Mouse (Mus musculus) adrenal gland, adult 8-10 months (tissue): ENCODE measurements around the gene Batf2. TPM values are rescaled to one million over a fixed set of nuclear protein-coding genes. Genes with fewer than 3 reads are reported as not detected.
A peak's percentile ranks its signal among the peaks of the same experiment; 100 is the strongest.
"Not testable (repeated sequence)": the region's sequence is repeated elsewhere in the genome, so short reads cannot be mapped to it uniquely, and the experiment has no call there.

ENCODE experiments used
- DNase-seq: peaks from one replicate; pipeline ENCODE4 v3.0.0; 2022
- total RNA-seq, 4 experiments: library from RNA; stranded (reverse); gene quantifications; 2 replicates each; pipeline ENCODE4 v1.2.4; 2022

Gene Batf2
- total RNA-seq, 4 experiments from 2014 or later: 1.4 to 3.5 (median 2.7) TPM

DNA sequence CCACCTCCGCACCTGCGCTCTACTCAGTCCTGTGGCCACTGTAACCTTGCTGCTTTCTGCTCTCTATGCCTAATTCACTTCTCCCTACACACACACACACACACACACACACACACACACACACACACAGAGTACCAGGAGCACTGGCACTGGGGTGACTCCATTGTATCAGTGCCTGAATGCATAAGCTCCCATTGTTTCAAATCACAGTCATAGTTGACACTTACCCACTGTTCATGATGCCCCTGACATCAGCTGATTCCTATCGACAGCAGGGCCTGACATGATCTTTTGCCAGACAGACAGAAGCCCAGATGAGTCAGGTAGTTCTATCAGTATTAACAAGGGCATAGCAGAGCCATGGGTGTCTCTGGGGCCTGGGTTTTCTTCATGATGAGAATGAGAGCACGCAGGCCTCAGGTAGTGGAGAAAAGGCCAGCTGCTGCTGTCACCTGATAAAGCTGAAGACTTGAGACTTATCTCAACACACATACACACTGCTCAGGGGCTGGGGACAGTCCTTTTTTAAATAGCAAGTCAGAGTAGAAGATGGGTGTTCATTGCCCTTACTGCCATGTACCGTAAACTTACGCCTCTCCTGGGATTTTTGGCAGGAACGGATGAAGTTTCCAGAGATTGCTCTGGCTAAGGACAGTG lies 8.5 kb upstream of the Batf2 start:
- DNase-seq: no peak

DNA sequence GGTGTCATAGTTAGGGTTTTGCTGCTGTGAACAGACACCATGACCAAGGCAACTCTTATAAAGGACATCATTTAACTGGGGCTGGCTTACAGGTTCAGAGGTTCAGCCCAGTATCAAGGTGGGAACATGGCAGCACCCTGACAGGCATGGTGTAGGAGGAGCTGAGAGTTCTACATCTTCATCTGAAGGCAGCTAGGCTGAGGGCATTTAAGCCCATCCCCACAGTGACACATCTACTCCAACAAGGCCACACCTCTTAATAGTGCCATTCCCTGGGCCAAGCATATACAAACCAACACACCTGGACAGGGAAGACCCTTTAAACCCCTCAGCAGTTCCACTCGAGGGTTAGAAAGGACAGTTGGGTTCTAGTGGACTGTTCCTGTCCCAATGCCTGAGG lies 7.6 kb upstream of the Batf2 start:
- DNase-seq: not testable (repeated sequence)

DNA sequence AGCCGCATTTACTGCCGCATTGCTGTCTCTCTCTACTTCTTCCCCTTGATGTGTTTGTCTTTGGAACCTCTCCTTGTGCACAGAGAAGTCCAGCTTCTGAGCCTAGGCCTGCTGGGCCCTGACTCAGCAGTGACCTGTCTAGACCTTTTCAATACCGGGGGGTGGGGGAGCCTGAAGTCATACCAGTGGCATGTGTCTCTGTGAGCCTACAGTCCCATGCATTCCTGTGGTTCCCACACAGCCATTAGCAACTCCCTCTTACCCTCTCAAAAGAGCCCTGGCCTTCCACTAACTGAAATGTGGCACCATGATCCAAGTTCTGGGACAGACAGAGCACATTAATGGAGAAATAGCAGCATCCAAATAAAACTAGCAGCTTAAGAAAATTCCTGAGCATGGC lies 4.4 kb upstream of the Batf2 start:
- DNase-seq: no peak

DNA sequence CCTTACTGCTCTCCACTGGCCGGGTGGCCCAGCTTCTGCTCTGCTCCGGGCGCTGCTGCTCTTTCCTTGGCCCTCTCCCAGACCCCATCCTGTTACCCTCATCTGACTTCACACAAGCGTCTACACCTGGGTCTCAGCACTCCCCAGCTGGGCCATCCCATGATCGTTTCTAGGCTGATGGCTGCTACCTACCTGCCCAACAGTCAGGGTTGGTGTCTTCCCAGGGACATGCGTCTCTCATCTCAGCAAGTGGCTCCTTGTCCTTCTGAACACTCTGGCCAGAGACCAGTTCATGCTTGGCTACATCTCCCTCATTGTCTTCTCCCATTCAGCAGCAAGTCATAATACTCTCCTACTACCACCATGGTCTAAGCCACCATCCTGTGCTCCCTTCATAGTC lies 1.1 kb upstream of the Batf2 start:
- DNase-seq: no peak

DNA sequence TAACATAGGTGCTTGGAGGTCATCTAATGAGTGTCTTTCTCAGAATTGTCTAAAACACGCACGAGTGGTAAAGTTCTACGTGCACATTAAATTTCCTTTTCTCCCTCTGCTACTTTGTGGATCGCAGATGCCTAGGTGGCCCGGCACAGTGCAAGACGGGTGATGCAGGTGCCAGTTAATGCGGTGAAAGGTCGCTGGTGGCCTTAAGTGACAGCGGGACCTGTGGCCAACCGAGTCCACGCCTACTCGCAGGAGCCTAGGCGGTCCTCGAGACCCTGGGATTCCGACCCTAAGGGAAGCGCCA lies 457 bp upstream of the Batf2 start:
- no peak for DNase-seq

DNA sequence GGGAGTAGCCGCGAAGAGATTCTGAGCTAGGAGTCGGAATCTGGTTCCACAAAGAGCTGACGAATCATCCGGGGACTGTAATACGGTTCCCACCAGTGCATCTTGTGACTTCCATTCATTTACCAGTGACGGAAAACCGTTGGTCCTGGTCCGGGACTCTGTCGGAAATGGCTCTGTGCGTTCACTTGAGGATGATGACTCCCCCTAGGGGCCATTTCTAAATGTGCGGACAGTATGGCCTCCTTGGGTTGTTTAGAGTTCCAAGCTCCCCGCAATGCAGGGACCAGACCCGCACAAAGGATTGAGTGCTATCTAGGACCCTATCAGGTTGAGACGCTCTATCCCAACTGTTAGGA lies 589 bp downstream of the Batf2 start, which contains the start of gene Arl2:
Gene Arl2, minus strand, starts transcription at position 155 of the 356 bp plus-strand sequence.
- DNase-seq: peak; percentile 66

DNA sequence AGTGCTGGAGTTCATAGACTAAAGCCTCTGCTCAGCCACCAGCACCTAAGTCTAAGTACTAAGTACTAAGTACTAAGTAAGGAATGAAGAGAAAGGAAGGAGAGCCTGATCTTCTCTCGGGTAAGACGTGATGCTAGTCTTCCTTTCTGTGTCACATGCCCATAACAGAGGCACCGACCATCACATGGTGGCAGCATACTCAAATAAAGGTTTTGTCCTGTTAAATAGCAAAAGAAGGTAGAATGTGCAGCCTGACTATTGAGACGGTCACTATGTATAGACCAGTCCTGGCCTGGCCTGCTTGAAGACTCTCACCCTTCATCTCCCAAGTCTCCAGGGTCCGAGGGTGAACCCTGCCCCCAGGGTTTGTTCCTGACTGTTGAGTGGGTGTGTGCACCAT lies 4.1 kb downstream of the Batf2 start:
- no peak for DNase-seq

DNA sequence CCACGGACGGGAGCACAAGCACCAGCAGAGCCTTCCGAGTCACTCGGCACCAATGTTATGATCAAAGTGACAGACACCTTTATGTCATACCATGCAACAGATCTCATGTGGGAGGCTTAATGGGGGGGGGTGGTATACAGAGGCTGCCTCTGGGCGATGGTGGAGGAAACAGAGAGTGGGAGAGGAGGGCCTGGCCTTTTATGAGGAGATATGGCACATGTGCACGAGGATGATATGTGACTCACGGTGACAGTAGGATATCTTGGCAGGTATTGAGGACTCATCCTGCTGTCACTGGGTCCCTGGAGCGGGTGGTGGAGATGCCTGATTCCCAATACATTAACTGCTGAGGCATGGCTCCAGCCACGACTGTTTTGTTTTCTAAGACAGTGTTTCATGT lies 14.4 kb downstream of the Batf2 start:
- no peak for DNase-seq

DNA sequence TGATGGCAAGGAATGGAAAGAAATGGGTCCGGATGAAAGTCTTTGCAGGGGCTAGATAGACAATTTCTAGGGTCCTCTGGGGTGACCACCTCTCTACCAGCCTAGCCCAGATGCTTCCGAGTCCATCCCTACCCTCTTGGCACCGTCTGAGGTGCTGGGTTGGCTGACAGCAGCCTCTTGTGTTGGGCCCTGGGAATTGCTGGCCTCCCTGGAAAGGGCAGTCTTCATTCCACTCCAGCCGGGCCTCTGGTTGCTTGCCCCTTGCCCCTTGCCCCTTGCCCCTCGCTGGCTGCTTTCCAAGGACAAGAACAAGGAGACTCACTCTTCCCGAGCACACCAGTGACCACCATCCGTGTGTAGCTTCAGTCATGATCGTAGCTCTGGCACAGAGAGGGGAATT lies 15.6 kb downstream of the Batf2 start:
- DNase-seq: no peak

DNA sequence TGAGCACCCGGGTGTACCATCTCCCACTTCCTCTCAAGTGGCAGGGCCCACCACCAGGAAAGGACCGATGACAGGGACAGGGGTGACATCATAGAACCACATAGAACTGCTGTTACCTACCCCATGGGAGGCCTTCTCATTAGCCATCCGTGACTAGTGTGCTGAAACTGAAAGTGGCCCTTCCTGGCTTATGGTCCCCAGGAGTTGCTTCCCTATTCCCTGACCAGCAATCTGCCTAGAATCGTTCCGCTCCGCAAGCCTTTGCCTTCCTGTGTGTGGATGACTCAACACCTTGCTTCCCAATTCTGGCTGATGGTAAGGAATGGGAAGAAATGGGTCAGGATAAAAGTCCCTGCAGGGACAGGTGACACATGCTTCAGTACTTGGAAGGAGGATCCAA lies 16.4 kb downstream of the Batf2 start:
- DNase-seq: no peak

DNA sequence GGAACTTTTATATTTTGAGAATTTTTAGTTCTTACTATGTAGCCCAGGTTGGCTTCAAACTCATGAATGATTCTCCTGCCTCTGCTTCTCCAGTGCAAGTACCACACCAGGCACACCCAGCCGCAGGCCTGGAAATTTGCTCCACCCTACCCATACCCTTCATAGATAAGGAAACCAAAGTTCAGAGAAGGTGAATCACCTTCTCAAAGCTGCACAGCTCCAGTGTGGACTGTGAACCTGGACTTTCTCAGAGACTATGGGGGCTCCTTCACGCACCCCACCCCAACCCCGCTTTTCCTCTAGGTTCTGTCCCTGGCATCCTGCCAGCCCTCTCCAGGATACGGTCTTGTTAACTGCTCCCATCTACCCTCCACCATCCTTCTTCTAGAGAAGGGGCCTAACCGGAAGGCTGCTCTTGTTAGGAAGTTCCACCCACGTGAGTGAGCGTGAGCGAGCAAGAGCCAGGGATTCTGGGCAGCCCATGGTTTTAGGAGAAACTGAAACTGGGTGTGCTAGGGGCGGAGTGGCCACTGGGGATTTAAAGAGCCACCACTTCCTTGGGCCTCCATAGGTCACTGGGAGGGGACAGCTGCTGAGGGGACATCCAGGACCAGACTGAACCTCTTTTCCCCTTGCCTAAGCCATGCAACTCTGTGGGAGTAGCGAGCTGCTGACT lies 23.2 kb downstream of the Batf2 start:
- peak; percentile 35 for DNase-seq

DNA sequence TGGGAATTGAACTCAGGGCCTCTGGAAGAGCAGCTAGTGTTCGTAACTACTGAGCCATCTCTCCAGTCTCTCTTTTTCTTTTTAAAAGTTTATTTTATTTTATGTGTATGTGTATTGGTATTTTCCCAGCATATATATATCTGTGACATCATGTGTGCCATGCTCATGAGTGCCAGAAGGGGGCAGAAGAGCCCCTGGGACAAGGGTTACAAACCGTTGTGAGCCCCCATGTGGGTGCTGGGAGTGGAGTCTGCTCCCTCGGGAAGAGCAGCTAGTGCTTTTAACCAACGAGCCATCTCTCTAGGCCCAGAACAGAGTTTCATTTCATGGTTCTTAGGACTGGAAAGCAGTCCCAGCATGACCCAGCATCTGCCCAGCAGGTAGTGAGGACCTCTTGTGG lies 26.0 kb downstream of the Batf2 start:
- no peak for DNase-seq

DNA sequence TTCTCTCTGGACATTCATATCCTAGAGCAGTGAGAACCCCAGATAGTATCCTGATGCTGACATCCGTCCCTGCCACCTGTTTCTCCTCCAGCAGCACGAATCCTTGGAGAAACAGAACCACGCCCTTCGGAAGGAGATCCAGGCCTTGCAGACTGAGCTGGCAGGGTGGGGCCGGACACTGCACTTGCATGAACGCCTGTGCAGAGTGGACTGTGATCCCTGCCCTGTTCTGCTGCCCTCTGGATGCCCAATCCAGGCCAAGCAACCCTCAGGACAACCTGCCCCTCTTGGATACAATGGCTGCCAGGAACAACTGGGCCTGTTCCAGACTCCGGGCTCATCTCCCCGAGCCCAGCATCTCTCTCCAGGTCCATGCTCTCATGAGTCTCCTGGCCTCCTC lies 30.4 kb downstream of the Batf2 start:
- DNase-seq: no peak

DNA sequence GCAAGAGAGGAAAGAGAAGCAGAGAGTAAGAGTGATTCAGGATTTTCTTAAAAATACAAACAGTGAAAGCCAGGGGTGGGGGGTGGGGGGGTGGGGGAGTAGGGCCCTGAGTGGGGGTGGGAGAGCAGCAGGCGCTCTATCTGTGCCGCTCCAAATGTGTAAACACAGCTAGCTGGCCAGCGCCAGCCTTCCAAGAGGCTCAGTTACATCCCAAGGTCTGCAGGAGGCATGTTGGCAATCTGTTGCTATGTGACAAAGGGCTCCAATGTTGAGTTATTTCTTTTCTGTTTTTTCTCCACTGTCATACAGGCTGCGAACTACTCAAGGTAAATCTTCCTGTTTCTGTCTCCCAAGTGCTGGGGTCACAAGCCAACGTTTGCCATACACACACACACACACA lies 34.0 kb downstream of the Batf2 start:
- peak; percentile 43 for DNase-seq

DNA sequence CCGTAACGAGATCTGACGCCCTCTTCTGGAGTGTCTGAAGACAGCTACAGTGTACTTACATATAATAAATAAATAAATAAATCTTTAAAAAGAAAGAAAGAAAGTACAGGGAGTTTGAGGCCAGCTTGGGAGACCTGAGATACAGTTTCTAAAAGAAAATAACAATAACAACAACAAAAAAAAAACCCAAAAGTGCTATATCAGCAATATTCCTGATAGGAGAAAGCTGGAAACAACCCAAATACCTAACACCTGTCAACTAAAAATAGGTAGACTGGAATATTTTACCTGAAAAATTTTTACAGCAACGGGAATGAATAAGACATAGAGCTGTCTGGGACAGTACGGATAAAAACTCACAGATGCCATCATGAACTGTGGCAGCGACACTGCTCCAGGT lies 38.0 kb downstream of the Batf2 start:
- no peak for DNase-seq

DNA sequence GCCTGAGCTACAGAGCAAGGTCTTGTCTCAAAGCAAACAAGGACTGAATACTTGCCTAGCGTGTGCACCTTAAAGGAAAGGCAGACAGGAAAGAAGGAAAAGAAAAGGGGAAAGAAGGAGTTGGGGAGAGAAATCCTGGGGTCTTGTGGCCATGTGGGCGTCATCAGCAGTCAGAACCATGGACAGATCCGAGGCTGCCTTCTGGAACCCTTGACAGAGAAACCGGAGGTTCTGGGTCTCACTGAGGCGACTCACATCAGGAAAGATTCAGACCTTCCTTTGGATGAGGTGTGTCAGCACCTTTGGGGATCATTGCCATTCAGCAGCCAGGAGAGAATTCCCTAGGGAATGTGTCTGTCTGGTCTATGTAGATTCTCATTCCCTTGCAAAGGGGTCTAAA lies 40.8 kb downstream of the Batf2 start:
- DNase-seq: no peak

DNA sequence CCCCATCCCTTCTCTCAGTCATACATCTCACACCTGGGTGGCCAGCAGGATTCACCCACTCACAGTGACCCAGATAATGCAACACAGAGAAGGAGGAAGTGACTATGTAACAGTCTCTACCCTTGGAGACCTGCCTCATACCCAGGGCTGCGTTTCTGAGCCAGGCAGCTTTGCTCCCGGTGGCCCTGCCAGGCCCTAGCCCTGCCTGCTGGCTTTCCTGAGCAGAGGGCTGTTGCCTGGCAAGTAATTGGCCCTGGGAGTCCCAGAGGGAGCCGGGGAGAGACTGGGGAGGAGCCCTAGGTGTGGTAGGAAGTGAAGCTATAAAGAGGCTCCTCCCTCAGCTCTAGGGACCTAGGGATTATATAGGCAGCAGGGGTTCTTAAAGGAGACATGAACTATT lies 41.8 kb downstream of the Batf2 start:
- no peak for DNase-seq

DNA sequence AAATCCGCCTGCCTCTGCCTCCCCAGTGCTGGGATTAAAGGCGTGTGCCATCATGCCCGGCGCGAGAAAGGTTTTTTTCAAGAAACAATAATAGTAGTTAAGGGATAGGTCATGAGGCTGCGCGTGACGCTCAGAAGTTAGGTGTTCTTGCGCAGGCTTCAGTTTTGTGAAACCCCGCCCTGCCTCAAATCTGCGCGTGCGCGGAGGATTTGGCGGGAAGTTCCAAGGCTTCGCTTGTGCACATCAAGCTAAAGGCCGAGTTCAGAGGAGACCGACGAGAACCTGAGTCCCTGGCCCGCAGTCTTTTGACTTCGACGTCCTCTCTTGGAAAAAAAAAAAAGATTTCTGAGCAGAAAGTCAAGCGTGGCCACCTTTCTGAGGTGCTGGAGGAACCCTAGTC lies 43.3 kb downstream of the Batf2 start, which contains the start of gene Majin:
Gene Majin, plus strand, starts transcription at position 258 of the 400 bp plus-strand sequence.
- DNase-seq: no peak

DNA sequence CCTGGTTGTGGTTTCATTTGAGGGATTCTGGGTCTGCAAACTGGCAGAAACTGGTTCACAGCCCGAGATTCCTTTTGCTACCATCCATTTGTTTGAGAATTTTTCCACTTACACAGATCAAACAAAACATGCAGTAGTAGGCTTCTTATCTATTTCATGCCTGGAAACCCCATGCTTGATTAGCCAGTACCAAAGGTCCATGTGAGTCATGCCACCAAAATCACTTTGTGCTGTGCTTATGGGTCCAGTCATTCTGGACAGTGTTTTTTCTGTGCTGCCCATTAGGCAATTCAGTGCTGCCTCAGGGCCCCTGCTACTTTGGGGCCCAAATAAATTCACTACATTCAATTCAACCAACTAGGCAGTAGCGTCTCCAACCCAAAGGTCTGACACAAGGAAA lies 63.5 kb downstream of the Batf2 start:
- DNase-seq: no peak

DNA sequence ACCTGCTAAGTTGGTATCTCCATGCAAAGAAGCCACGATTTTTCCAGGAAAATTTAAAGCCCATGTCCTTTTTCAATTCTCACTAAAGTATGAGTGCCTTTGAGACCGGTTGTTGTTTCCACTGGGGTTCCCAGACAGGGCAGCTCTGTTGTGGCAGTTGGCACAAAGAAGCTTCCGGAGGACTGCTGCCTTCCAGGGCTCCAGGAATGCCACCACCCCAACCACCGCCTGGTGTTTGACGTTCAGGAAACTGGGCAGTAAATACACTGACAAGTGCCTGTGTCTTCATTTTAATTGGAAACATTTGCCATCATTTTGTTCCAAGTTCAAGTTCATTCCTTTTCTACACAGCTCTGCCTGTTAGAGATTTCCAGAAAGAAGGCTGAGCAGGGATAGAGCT lies 65.9 kb downstream of the Batf2 start:
- no peak for DNase-seq

DNA sequence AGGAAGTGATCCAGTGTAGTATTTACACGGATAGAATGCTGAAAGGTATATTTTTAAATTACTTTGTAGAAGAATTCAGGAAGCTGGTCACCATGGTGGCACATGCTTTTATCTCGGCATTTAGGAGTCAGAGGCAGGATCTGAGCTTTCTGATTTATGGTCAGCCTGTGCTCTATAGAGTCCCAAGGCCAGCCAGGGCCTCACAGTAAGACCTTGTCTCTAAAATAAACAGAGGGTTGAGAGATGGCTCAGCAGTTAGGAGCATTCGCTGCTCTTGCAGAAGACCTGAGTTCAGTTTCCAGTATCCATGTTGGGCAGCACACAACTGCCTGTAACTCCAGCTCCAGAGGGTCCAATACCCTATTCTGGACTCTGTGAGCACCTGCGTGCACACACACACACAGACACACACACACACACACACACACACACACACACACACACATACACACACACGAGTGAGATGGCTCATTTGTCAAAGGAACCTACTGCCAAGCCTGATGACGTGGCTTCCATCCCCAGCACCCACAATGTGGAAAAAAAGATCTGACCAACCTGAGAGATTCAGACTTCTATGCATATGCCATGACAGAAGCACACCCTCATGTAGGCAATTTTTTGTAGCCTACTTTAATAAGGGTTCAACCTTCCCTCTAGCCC lies 75.4 kb downstream of the Batf2 start:
- no peak for DNase-seq

DNA sequence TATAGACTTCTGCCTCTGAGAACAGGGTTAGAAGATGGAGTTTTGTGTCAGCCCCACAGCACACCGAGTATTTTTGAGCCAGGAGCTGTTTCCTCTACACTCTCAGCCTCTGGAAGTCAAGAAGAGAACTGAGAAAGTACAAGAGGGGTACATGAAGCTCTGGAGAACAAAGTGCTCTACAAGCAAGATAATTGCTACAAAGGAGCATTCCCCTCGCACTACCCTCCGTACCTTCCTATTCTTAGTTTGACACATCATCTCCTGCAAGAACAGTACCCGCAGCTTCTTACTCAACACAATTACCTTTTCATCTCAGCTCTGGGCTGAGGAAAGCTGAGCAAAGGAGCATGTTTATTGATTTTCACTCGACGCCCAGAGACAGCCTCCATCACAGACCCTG lies 77.8 kb downstream of the Batf2 start:
- DNase-seq: no peak
